Mouse (Mus musculus): ENCODE results near the gene Fer. TPM values are rescaled to one million over a fixed set of nuclear protein-coding genes. Genes with fewer than 3 reads are reported as not detected.

Gene Fer
- total RNA-seq, 2 experiments from 2014 or later = 16.8 to 22.0 TPM

- DNase-seq = no peak
Measured at GRCm38 (mm10) chr17:64146409-64146808, 283.5 kb downstream of the Fer start.

- no peak for DNase-seq
Measured at GRCm38 (mm10) chr17:64150717-64151116, 287.9 kb downstream of the Fer start.

- no peak for DNase-seq
Measured at GRCm38 (mm10) chr17:64167731-64168130, 304.9 kb downstream of the Fer start.

GRCm38 (mm10) chr17:64170019-64170418 lies 307.2 kb downstream of the Fer start:
- no peak for DNase-seq

- DNase-seq = no peak
Measured at GRCm38 (mm10) chr17:64172474-64172873, 309.6 kb downstream of the Fer start.

- DNase-seq = no peak
Measured at GRCm38 (mm10) chr17:64180546-64180945, 317.7 kb downstream of the Fer start.

GRCm38 (mm10) chr17:64181291-64181690 lies 318.4 kb downstream of the Fer start:
- DNase-seq = no peak

- no peak for DNase-seq
Measured at GRCm38 (mm10) chr17:64182599-64182998, 319.7 kb downstream of the Fer start.

GRCm38 (mm10) chr17:64183196-64183595 lies 320.3 kb downstream of the Fer start:
- no peak for DNase-seq

Other genes starting within 250 kb of the Fer start
- 1 to 10 TPM; 1.2 to 1.8 TPM for gene A930002H24Rik, start 729 bp downstream of the Fer start, total RNA-seq (2021)